Mouse (Mus musculus): ENCODE measurements around the gene Anks1. TPM values are rescaled to one million over a fixed set of nuclear protein-coding genes. Genes with fewer than 3 reads are reported as not detected.
A peak's percentile ranks its signal among the peaks of the same experiment; 100 is the strongest.

Anks1 gene
- polyA plus RNA-seq, 1 experiment: 28.9 TPM

GRCm38 (mm10) chr17:27883994-27884393 lies 25.1 kb upstream of the Anks1 start:
- 90% methylated on average over 6 of the region's 6 CpGs for WGBS
- no peak overlapping the region for H3K27ac ChIP-seq (ENCODE audit: control insufficient read depth, insufficient read depth, low read depth, low read length, poor library complexity)
- no peak for TF ChIP-seq POLR2A (IDR thresholded peaks at IDR 0.05; ENCODE audit: borderline replicate concordance, control insufficient read depth, low read depth, low read length)
- TF ChIP-seq CTCF (IDR thresholded peaks at IDR 0.05; ENCODE audit: control insufficient read depth, insufficient read depth, low read length): no peak
- no peak overlapping the region for H3K4me3 ChIP-seq (replicated peaks; ENCODE audit: control insufficient read depth, low read depth, low read length)
- H3K4me1 ChIP-seq (ENCODE audit: control insufficient read depth, insufficient read depth, low read length): no peaks in the 10 kb centered on the region; the same call in 1 of the 2 replicates

- peak; percentile 16; the same call in 1 of the 2 replicates for TF ChIP-seq CTCF (IDR thresholded peaks at IDR 0.05; ENCODE audit: control insufficient read depth, insufficient read depth, low read length)
- TF ChIP-seq POLR2A (IDR thresholded peaks at IDR 0.05; ENCODE audit: borderline replicate concordance, control insufficient read depth, low read depth, low read length): no peak
- 90% methylated on average over 19 of the region's 19 CpGs for WGBS
These were observed 22.5 kb upstream of the Anks1 start for GRCm38 (mm10) chr17:27886499-27887210.

DNA sequence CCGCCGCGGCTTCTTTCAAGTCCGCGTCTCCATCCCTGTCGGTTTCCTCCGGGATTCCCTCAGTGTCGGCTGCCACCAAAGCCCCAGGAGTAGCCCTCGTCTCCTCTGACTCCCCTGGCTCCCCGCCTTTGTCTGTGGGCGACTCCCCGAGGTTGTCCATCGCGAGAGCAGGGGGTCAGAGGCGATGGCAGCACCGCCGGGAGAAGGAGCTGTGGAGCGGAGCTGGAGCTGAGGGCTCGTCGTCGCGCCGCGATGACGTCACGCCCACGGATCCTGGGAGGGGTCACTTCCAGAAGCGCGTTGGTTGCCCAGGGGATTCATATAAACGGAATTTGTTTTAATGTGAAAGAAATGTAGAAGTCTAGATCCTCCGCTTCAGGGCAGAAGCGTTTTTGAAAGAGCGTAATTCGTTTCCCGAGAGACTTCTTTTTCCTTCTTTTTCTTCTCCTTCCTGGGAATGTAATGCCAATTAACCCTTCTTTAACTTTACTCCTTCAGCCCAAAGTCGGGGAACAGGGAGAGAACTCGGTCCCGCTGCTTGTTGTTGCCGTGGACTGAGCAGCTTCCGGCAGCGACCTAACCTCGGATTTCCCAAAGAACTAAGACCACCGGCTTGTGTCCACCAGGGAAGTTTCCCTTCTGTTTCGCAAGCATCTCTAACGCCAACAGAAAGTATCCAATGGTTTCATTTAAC lies 1.4 kb upstream of the Anks1 start:
- TF ChIP-seq CTCF (IDR thresholded peaks at IDR 0.05; ENCODE audit: control insufficient read depth, insufficient read depth, low read length) (no peak), POLR2A (IDR thresholded peaks at IDR 0.05; ENCODE audit: borderline replicate concordance, control insufficient read depth, low read depth, low read length) (peak; percentile 41; the same call in 1 of the 2 replicates)
- WGBS: under 1% methylated on average over 45 of the region's 45 CpGs
- H3K4me1 ChIP-seq (ENCODE audit: control insufficient read depth, insufficient read depth, low read length): peaks cover 4% of the 10 kb centered on the region; the same call in 1 of the 2 replicates
- peak overlapping the region; percentile 61; the same call in 1 of the 2 replicates for H3K27ac ChIP-seq (ENCODE audit: control insufficient read depth, insufficient read depth, low read depth, low read length, poor library complexity)
- peak overlapping the region; percentile 86 for H3K4me3 ChIP-seq (replicated peaks; ENCODE audit: control insufficient read depth, low read depth, low read length)

More at GRCm38 (mm10) chr17:27886499-27887210, 22.5 kb upstream of the Anks1 start:
- H3K27ac ChIP-seq (ENCODE audit: control insufficient read depth, insufficient read depth, low read depth, low read length, poor library complexity): no peak overlapping the region
- H3K4me3 ChIP-seq (replicated peaks; ENCODE audit: control insufficient read depth, low read depth, low read length): no peak overlapping the region
- H3K4me1 ChIP-seq (ENCODE audit: control insufficient read depth, insufficient read depth, low read length): no peaks in the 10 kb centered on the region; the same call in 1 of the 2 replicates

- peaks cover 4% of the 10 kb centered on the region; the same call in 1 of the 2 replicates for H3K4me1 ChIP-seq (ENCODE audit: control insufficient read depth, insufficient read depth, low read length)
- under 1% methylated on average over 12 of the region's 12 CpGs for WGBS
- TF ChIP-seq POLR2A (IDR thresholded peaks at IDR 0.05; ENCODE audit: borderline replicate concordance, control insufficient read depth, low read depth, low read length) (no peak), CTCF (IDR thresholded peaks at IDR 0.05; ENCODE audit: control insufficient read depth, insufficient read depth, low read length) (no peak)
- H3K4me3 ChIP-seq (replicated peaks; ENCODE audit: control insufficient read depth, low read depth, low read length): peak overlapping the region; percentile 86
- H3K27ac ChIP-seq (ENCODE audit: control insufficient read depth, insufficient read depth, low read depth, low read length, poor library complexity): peak overlapping the region; percentile 91; the same call in 1 of the 2 replicates
These were observed 759 bp upstream of the Anks1 start for GRCm38 (mm10) chr17:27908206-27908887.

DNA sequence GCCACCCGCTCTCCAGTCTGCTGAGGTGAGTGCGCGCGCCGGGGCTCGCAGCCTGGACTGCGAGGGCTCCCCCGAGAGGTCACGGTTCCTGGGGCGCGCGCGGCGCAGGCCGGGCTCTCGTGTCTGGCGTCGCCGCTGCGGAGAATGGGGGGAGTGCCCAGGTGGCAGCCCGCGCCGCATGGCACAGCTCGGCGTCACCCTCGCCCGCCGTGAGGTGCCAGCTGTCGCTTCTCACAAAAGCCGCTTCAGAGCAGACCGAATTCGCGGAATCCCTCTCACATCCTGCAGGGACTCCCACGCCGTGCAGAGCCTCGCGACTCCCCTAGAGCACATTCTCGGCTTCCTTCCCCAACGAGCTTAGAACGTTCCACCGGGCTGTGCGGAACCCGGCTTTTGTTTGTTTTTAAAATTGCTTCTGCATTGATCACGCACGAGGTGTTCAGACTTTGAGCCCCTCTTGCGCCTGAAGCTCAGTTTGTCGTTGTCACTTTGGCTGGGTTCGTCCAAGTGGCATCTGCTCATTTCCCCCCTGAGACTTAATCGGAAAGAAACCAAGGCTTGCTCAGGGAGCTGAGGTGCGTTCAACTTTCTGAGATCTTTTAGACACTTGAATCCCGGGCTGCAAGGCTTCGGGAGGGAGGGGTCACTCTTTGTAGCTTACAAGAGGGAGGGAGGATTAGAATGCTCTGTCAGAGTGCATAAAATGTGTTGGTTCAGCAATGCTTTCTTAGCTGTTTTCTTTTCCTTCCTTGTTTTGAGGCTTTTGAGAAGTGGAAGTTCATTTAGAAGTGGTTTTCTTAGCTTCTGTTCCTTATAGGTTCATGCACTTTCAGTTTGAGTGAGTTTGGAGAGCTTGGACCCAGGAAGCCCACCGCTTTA lies 755 bp downstream of the Anks1 start, which contains the start of gene Taf11:
Gene Taf11 (minus strand): TSS at position 223 of the 879 bp plus-strand sequence.
- TF ChIP-seq POLR2A (IDR thresholded peaks at IDR 0.05; ENCODE audit: borderline replicate concordance, control insufficient read depth, low read depth, low read length): 0 out of 2 replicates have a peak, but pooled peaks have one; percentile 29
- TF ChIP-seq CTCF (IDR thresholded peaks at IDR 0.05; ENCODE audit: control insufficient read depth, insufficient read depth, low read length): no peak
- under 1% methylated on average over 53 of the region's 53 CpGs for WGBS
- Histone ChIP-seq H3K4me3 (replicated peaks; ENCODE audit: control insufficient read depth, low read depth, low read length) (peak within 1 kb of the TSS; percentile 85), H3K4me1 (ENCODE audit: control insufficient read depth, insufficient read depth, low read length) (peaks cover 4% of the 10 kb centered on the region; the same call in 1 of the 2 replicates), H3K27ac (ENCODE audit: control insufficient read depth, insufficient read depth, low read depth, low read length, poor library complexity) (peak within 1 kb of the TSS; percentile 91)

- peaks cover 4% of the 10 kb centered on the region; the same call in 1 of the 2 replicates for H3K4me1 ChIP-seq (ENCODE audit: control insufficient read depth, insufficient read depth, low read length)
- H3K4me3 ChIP-seq (replicated peaks; ENCODE audit: control insufficient read depth, low read depth, low read length): no peak overlapping the region
- H3K27ac ChIP-seq (ENCODE audit: control insufficient read depth, insufficient read depth, low read depth, low read length, poor library complexity): no peak overlapping the region
- WGBS: 74% methylated on average over 7 of the region's 7 CpGs
- TF ChIP-seq CTCF (IDR thresholded peaks at IDR 0.05; ENCODE audit: control insufficient read depth, insufficient read depth, low read length) (no peak), POLR2A (IDR thresholded peaks at IDR 0.05; ENCODE audit: borderline replicate concordance, control insufficient read depth, low read depth, low read length) (no peak)
These were observed 2.3 kb downstream of the Anks1 start for GRCm38 (mm10) chr17:27911371-27911770.

GRCm38 (mm10) chr17:27914742-27915141 lies 5.6 kb downstream of the Anks1 start:
- H3K4me1 ChIP-seq (ENCODE audit: control insufficient read depth, insufficient read depth, low read length): peaks cover 4% of the 10 kb centered on the region; the same call in 1 of the 2 replicates
- TF ChIP-seq CTCF (IDR thresholded peaks at IDR 0.05; ENCODE audit: control insufficient read depth, insufficient read depth, low read length) (no peak), POLR2A (IDR thresholded peaks at IDR 0.05; ENCODE audit: borderline replicate concordance, control insufficient read depth, low read depth, low read length) (no peak)
- no peak overlapping the region for H3K4me3 ChIP-seq (replicated peaks; ENCODE audit: control insufficient read depth, low read depth, low read length)
- 77% methylated on average over 4 of the region's 4 CpGs for WGBS
- no peak overlapping the region for H3K27ac ChIP-seq (ENCODE audit: control insufficient read depth, insufficient read depth, low read depth, low read length, poor library complexity)
